Mouse (Mus musculus) natural killer cell, adult 2 months (primary cell): Measurements from ENCODE around the gene Tepsin.

ENCODE experiments used
- DNase-seq, 2 experiments: peaks; one replicate each; pipeline ENCODE4 v3.0.0; 2022; ENCODE audit warnings: low spot score in 2 of 2

Tepsin gene

DNA sequence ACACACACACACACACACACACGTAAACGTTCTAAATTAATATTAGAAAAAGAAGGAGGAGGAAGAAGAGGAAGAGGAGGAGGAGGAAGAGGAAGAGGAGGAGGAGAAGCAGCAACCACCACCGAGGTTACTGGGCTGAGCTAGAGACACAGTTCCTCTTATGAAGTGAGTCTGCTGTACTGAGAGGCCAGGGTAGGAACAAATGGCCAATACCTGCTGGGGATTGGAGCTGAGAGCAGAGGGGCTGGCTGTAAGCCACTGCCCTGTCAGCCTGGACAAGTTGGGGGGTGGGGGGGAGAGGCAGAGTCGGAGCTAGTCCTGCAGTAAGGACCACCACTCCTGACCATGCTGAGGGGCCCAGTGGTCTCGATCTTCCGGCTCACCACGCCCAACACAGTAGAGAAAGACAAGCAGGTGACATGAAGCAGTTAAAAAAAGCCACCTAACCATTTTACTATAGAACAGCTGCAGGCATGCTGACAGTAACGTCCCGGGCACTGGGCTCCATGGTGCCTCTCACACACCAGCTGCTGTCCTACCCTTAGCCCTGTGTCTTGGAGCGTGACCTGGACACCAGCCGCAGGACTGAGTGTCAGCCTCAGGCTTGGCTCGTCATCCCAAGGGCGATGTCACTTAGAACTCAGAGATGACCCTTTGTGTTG is 34.4 kb downstream of the Tepsin start:
- no peak for DNase-seq

DNA sequence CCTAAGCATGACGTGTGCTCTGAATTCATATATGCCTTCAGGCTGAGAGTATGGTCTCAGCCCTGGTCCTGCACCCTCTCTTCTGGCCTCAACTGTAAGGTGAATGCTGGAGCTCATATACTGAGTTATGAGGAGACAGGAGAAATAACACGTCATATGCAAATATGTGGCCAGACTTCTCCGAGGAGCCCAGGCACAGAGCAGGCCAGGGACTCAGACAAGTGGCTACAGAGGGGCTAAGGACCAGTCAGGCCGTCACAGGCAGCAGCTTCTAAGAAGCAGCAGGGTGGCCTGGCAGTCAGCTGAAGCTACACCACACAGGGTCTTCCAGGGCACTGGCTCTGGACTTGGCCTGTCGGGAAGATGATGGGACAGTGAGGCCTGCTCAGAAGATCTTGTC is 35.2 kb downstream of the Tepsin start:
- no peak for DNase-seq

DNA sequence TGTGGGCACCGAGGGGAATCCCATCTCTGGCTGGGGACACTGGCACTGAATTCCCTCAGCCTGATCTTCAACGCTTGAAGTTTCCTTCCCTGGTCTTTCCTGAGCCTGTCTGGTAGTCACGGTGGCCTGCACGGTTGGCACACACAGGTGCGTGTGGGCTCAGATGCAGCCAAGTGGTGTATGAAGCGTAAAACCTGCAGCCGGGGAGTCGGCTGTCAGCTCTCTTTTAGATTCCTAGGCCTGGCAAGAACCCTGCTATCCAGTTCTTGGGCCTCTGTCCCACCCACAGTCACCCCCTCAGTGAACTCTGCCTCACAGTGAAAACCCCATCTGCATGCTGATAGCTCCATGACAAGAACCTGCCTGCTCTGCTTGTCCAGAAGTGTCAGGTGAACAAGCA is 37.9 kb downstream of the Tepsin start:
- DNase-seq = no peak

DNA sequence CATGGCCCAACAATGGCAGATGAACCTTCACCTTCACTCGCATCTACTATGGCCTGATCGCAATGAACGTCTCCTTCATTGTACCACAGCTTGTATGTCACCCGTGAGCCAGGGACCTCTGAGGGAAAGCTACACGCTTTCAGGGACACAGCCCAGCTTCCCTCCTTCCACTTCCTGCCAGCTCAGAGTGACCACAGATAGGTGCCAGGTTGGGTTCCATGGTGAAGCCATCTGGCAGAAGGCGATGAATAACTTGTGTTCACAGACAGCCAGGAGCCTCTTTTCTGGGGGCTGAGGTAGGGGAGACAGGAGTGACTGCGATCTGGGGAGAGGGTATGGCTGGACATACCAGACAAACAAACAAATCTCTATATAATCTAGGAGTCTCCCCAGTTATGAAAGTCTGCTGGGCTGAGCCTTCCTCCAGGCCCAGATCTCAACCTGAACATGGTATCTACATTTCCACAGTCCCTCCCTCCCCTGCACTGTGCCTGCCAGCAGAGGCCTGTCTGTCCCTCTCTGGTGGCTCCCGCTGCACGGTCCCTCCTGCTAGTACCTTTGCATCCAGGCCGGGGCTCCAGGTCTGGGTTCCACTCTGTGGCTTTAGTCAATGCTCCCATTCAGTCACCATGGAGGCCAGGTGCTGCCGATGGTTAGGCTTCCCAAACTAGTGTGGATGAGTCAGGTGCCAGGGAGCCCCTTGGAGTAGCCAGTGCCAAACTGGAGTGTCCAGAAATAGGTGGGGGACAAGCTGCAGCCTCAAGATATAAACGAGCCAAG is 42.4 kb downstream of the Tepsin start:
- no peak for DNase-seq

DNA sequence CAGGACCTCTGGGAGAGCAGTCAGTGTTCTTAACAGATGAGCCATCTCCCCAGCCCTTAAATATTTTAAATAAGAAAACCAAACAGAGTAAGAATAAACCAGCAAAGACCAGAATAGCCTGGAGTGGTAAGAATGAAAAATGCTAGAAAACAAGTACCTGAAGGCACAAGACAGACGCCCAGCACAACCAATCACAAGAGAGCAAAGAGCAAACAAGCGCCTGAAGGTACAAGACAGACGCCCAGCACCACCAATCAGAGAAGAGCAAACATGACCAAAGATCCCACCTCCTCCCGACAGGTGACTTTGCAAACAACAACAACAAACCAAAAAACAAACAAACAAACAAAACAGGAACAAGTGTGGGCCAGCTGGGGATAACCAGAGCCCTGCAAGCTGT is 44.7 kb downstream of the Tepsin start:
- no peak for DNase-seq

DNA sequence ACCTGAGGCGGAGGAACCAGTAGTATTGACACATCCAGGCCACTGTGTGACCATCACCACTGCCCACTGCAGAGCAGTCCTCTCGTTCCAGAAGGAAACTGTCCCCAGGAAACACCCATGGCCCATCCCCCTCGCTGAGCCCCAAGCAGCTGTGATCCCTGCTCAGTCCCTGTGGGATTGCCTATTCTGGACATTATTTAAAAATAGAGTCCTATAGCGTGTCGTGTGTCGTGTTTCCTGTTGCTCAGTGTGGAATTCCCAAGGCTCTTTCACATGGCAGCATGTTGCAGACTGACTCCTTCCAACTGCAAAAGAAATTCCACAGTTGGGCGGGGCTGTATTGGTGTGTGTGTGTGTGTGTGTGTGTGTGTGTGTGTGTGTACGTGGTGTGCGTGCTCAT is 46.3 kb downstream of the Tepsin start:
- DNase-seq = no peak

DNA sequence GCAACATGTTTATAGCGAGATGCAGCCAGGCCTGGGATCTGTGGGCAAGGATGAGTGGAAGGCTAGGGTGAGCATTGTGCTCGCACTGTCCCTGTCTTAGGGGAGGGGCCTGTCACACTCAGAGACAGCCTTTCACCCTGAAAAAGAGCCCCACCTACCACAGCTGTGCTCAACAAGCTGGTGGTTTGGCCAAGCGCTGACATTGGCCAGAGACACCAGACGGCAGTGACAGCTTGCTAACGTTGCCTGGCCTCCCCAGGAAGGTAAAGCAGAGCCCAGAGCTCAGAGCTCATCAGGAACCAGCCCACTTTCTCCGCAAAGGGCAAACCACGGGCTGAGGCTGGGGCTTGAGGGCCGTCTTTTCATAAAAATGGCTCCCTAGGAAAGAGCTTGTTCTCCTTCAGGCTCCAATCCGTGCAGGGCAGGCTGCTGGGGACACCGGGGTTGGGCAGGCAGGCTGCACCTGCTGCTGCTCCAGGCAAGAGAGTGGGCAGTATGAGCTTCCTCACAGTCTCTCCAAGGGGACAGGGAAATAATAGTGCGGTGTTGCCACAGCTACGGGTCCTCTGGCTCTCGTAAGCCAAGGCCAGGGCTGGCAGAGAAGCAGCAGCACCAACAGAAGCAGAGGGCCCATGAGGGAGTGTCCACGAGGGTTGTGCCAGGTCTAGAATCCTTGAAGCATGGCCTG is 47.3 kb downstream of the Tepsin start:
- no peak for DNase-seq

DNA sequence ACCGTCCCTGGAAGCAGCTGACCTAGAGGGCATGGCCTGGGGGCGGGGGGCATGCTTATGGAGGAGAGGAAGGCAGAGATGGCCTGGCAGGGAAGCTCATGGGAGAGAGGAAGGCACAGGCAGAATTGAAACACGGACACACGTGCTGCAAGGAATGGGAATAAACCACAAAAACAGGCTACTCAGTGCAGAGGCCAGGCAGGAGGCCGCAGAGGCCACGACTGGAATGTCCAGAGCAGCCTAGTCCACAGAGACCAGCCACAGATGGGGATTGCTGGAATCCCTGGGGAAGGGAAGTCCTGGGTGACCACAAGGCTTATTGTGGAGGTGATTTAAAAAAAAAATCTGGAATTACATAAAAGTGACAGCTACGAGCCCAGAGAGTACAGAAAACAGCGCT is 49.5 kb downstream of the Tepsin start:
- DNase-seq = no peak

DNA sequence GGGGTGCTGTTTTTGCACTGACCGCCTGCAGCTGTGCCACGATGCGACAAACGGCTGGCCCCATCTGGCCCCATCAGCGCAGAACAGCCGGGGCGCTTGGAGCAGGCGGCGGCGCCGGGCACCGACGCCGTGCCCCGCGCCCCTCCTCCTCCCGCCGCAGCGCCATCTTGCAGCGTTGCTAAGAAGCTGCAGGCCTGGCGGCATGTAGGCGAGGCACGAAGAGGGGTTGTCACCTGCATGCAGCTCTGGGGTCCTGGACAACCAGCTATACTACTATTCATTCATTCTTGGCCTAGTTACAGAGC is 50.3 kb downstream of the Tepsin start:
- DNase-seq = no peak

DNA sequence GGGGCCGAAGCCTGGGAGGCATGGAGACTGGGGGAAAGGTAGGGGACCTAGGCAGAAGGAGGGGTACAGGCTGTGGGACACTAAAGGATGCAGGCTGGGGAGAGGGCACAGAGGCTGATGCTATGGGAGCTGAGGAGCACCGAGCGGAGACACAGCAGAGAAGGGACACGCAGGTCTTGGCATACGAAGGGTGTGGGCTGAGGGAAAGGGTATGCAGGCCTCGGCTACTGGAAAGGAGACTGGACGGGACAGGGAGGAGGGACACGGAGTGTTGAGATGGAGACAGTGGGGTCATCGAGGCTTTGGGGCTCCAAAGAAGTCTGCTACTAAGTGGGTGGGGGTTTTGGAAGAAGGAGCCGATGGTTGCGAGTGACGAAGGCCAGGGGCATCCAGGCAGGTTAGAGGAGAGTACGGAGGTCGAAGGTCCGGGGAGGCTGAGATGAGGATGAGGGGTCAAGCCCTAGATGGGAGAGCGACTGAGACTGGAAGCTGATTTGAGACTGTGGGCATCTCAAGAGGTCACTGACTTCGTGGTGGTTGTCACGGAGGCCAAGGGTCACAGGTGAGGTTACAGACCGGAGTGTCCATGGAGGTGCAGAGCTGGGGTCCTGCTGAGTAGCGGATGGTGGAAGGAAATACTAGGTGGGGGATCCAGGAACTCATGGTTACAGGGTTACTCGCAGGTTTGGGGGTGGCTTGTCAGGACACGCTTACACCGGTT is 50.8 kb downstream of the Tepsin start:
- DNase-seq = no peak

DNA sequence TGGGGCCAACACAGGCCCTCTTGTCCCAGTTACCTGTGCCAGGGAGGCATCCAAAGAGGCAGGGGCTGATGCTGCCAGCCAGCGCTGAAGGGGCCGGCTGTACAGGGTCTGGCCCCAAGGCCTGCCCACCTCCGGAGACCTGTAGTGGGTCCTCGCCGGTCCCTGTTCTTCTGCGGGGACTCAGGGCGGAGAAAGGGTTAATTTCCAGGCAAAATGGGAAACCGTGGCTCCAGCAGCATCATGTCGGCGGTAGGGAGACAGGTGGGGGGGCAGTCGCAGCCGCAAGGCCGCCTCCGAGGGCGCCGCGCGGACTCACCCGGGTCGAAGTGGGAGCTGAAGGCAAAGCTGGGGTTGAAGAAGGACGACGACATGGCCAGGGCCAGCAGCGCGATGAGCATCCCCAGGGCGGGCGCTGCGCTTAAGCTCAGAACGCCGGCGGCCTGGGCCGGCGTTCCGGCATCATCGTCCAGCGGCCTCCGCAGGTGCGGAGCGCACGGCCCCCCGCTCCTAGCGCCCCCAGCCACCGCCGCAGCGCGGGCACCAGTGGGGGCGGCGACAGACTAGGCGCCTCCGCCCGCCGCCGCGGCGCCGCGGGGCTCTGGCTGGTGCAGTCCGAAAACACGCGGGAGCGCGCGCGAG is 51.9 kb downstream of the Tepsin start, which contains the start of gene Aatk:
TSS of gene Aatk (minus strand) at position 615 of the 639 bp plus-strand sequence.
- DNase-seq = no peak

DNA sequence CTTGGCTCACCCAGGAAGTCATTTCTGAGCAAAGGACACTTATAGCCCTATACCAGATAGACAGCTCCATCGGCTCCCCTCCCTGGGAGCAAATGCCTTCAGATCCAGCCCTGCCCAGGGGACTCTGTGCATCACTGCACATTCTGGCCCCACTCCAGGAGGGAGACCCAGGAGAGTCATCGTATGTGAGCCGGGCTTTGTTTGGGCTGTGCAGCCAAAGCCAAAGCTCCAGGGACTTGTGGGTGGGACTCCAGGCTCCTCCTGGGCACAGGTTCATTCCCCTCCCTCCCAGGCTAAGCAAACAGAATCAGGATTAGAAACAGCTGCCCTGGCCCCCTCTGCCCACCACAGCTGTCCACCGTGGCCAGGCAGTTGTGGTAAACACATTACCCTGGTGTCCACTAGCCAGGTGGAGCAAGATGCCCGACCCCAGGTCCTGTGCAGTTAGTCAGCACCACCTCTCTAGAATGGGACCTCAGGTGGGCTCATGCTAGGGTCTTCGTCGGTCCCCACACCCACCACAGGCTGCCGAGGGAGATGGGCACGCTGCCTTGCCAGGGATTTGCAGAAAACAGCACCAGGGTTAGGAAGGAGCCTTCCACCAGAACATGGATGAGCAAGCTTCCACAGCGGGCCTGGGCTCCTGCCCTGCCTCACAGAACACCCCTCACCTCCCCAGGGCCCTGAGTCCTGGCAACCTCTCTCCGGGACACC is 52.5 kb downstream of the Tepsin start:
- no peak for DNase-seq

DNA sequence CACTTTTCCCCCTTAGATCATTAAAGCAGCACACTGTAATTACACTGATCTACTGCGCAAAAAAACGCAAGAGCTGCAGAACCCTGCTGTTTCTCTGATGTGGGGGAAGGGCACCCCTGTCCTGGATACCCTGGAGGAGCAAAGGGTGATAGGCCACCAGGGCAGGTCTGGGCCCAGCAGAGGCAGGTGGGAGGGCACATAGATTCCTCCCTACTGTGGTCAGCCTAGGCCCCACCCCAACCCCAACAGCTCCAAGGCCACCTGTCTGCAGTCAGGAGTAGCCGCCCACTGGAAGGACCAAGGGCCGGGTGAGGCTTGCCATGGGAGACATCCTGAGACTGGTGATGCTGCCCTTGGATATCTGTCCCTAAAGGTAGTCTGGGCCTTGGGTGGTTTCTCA is 53.2 kb downstream of the Tepsin start:
- no peak for DNase-seq

DNA sequence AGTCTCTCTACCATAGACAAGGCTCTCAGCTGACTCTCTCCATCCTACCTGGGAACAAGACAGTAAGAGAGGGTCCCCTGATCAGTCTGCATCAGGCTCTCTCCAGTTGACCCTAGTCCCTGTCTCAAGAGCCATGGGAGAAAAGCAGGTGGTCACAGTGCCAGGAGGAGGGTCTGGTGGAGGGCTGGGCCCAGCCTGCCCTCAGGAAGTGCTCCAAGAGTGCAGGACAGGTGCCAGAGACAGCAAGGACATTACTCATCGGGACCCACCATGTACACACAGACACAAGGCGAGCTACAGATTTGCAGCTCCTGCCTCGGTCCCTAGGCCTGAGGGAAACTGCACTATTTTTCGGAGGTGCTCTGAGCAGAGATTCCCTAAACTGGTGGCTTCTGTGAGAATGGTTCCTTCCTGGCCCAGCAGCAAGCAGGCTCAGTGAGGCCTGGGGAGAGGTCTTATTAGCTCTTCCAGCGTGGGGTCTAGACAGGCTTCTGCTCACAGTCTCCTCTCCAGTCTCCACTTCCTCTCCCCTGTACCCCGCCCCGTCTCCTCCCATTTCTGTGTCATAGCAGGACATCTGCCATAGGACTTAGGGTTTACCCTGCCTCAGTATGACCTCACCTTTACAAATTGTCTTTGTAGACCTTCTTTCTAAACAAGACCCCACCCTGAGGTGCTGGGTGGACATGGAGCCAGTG is 56.2 kb downstream of the Tepsin start:
- DNase-seq = no peak

DNA sequence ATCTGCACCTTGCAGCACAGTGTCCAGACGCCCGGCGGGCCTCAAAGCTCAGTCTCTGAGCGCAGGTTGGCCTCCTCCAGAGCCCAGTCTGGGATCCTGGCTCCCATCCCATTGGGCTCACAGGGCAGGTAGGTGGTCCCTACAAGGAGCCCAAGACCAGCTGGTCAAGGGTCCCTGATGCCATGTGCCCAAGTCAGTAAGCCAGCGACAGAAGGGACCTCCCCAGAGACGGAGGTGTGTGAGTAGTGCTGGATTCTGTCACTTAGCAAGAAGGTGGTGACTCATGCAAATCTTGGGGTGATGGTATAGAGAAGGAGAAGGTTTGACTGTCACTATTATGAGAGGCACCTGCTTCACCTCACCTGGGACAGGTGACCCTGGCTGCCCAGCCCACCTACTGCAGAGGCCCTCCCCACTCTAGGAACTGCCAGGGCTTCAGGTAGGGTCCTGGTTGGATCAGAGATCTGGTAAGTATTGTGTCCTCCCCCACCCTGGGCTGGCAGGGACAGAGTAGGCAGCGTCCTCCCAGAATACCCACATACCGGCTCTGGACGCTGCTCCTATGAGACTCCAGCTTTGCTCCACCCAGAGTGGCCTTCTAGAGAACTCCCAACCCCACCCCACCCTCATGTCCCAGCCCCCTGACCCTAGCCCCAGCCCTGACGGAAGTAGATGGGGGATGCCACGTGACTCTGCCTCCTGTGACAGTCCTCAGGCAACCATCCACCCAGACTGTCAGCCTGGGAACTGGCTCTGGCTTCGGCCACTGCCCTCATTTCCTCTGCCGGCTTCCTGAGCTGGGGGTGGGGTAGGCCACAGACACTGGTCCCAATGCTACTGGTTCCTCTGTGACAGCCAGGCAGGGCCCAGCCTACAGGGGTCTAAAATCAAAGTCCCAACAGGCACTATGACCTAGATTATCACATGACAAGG is 57.1 kb downstream of the Tepsin start:
- DNase-seq = peak in 1 of 2 experiments; percentile 25
